Mouse (Mus musculus): ENCODE data around the gene Gli2. TPM values are rescaled to one million over a fixed set of nuclear protein-coding genes. Genes with fewer than 3 reads are reported as not detected.

The Gli2 gene
- polyA plus RNA-seq, 1 experiment from 2014 or later, result 1.1 TPM

DNA sequence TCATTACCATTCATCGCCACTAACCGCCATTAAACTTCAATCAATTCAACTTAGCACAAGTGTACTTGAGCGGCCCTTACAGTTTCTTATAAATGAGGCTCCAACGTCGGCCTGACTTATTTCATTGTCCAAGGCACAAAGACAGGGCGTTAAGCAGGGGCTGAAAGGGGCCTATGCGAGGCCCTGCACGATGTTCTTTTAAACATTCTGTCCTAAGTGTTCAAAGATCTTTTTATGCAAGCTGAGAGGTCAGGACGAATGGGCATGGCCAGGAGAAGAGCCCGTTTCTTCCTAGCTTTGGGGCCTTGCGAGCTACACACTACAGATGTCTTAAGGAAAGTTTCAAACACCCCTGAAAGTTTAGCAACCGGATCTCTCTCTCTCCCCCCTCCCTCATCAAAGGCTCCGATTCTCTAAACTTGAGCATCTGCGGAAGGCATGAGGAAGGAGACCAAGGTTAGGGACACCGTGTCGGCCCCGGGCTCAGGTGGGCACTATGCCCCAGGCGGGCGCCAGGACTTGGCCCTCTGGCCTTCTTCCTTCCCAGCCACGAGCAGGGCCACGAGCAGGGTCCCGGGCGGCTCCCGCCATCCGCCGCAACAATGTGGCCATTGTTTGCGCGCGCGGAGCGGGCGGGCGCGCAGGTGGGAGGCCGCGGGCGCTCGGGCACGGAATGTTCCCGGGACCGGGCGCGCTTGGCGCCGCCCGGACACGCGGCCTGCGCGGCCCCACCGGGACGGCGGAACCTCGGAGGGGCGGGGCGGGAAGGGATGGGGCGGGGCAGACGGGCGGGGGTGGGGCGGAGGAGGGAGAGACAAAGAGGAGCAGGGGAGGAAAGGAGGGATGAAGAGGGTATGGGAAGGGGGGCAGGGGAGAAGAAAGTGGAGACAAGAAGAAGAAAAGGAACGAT, 5.7 kb downstream of the Gli2 start:
- ATAC-seq, result peak; percentile 37
- peak overlapping the region; percentile 68 for H3K9ac ChIP-seq (ENCODE audit: low read depth, low read length)

DNA sequence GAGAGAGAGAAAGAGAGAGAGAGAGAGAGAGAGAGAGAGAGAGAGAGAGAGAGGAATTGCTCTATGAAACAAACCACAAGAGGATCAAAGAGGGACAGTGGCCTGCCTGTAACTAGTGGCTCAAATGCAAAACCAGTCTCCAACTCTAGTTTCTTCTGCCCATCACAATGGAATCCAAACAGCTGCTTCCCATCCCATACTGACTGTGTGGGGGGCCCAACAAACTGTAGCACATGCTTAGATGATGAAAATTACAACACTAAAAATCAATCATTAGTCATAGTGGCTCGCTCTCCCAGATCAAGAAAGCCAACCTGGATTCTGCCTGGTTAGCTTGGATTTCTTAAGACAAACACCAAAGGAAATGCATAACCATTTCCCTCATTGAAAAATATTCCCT, 15.0 kb downstream of the Gli2 start:
- Histone ChIP-seq H3K4me3 (ENCODE audit: low read depth, low read length) (no peak overlapping the region), H3K36me3 (ENCODE audit: control insufficient read depth, insufficient read depth, low read length) (no peaks in the 10 kb centered on the region), H3K9ac (ENCODE audit: low read depth, low read length) (no peak overlapping the region), H3K4me1 (ENCODE audit: control insufficient read depth, insufficient read depth, low read length) (peaks cover 3% of the 10 kb centered on the region; the same call in 1 of the 2 replicates), H3K27ac (ENCODE audit: low read length) (no peak overlapping the region), H3K27me3 (ENCODE audit: control insufficient read depth, insufficient read depth, low read depth, low read length) (no peaks in the 10 kb centered on the region), H3K4me2 (ENCODE audit: low read length) (no peak overlapping the region), H3K9me3 (replicated peaks; ENCODE audit: control insufficient read depth, low read length, poor library complexity, severe bottlenecking) (no peaks in the 10 kb centered on the region)
- WGBS, result 97% methylated on average over 1 of the region's 1 CpGs
- no peak for ATAC-seq

More for the DNA sequence above, 5.7 kb downstream of the Gli2 start:
- H3K36me3 ChIP-seq (ENCODE audit: control insufficient read depth, insufficient read depth, low read length), result no peaks in the 10 kb centered on the region
- peaks cover 3% of the 10 kb centered on the region for H3K27me3 ChIP-seq (ENCODE audit: control insufficient read depth, insufficient read depth, low read depth, low read length)
- H3K4me2 ChIP-seq (ENCODE audit: low read length), result peak overlapping the region; percentile 94
- under 1% methylated on average over 41 of the region's 61 CpGs for WGBS
- peak overlapping the region; percentile 56 for H3K4me3 ChIP-seq (ENCODE audit: low read depth, low read length)
- no peaks in the 10 kb centered on the region for H3K9me3 ChIP-seq (replicated peaks; ENCODE audit: control insufficient read depth, low read length, poor library complexity, severe bottlenecking)
- H3K27ac ChIP-seq (ENCODE audit: low read length), result peak overlapping the region; percentile 71
- H3K4me1 ChIP-seq (ENCODE audit: control insufficient read depth, insufficient read depth, low read length), result peaks cover 29% of the 10 kb centered on the region

DNA sequence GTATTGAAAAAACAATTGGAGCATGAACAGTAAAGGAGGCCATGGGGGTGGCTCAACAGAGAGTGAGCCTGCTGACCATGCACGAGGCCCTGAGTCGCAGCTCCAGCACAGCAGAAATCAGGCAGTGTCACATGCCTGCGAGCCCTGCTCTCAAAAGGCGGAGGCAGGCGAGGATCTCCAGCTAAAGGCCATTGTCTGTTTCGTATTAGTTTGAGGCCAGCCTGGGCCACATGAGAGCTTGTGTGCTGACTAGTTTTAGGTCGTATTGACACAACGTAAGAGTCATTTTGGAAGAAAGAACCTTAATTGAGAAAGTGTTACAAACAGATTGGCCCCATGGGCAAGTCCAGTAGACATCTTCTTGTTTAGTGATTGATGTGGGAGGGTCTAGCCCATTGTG, 17.5 kb downstream of the Gli2 start:
- Histone ChIP-seq H3K4me1 (ENCODE audit: control insufficient read depth, insufficient read depth, low read length) (peaks cover 5% of the 10 kb centered on the region; the same call in 1 of the 2 replicates), H3K27ac (ENCODE audit: low read length) (no peak overlapping the region), H3K9me3 (replicated peaks; ENCODE audit: control insufficient read depth, low read length, poor library complexity, severe bottlenecking) (no peaks in the 10 kb centered on the region), H3K9ac (ENCODE audit: low read depth, low read length) (no peak overlapping the region), H3K27me3 (ENCODE audit: control insufficient read depth, insufficient read depth, low read depth, low read length) (no peaks in the 10 kb centered on the region), H3K4me2 (ENCODE audit: low read length) (no peak overlapping the region), H3K4me3 (ENCODE audit: low read depth, low read length) (no peak overlapping the region), H3K36me3 (ENCODE audit: control insufficient read depth, insufficient read depth, low read length) (no peaks in the 10 kb centered on the region)
- 50% methylated on average over 8 of the region's 8 CpGs for WGBS
- no peak for ATAC-seq

DNA sequence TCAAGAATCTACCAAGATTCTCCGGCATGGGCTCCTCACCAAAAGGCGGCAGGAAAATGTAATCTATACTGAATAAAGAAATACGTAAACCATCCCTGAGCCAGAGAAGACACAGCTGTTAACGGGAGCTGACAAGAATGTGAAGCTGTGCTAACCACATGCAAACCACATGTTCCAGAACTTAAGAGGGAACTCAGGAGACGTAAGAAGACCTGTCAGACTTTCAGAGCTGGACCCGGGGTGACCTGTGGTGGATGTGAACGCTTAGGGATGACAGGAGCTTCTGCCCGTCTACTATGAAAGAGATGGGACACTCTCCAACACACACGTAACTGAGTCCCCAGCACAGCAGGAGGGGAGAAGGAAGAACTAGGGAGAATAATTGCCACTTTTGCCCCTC, 18.1 kb downstream of the Gli2 start:
- H3K27ac ChIP-seq (ENCODE audit: low read length), result no peak overlapping the region; the same call in 1 of the 2 replicates

DNA sequence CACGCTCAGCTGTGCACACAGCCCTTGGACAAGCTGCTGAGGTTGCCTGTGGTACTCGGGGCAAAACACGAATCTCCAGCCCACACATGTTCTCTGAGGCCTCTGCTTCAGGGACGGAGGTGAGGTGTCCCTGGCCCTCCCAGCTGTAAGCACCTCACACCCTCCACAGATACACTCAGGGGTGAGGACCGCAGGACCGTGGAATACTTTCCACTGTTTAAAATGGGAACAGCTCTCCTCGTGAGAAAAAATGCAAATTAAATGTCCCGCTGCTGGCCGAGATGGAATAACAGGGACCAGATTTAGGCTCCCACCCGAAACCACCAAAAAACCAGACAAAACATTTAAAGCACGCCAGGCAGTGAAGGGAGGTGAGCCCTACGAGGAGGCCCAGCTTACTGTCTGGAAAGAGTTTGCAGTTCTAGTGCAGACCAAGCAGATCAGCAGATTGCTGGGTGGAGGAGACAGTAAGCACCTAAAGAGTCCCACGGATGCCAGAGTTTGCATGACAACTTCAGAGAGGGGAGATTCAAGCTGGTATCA, 19.2 kb downstream of the Gli2 start:
- no peaks in the 10 kb centered on the region for H3K36me3 ChIP-seq (ENCODE audit: control insufficient read depth, insufficient read depth, low read length)
- peaks cover 5% of the 10 kb centered on the region; the same call in 1 of the 2 replicates for H3K4me1 ChIP-seq (ENCODE audit: control insufficient read depth, insufficient read depth, low read length)
- 21% methylated on average over 13 of the region's 13 CpGs for WGBS
- H3K27ac ChIP-seq (ENCODE audit: low read length), result peak overlapping the region; percentile 51
- no peak overlapping the region for H3K4me3 ChIP-seq (ENCODE audit: low read depth, low read length)
- no peaks in the 10 kb centered on the region for H3K9me3 ChIP-seq (replicated peaks; ENCODE audit: control insufficient read depth, low read length, poor library complexity, severe bottlenecking)
- H3K4me2 ChIP-seq (ENCODE audit: low read length), result no peak overlapping the region
- H3K9ac ChIP-seq (ENCODE audit: low read depth, low read length), result no peak overlapping the region
- no peaks in the 10 kb centered on the region for H3K27me3 ChIP-seq (ENCODE audit: control insufficient read depth, insufficient read depth, low read depth, low read length)
- ATAC-seq, result no peak

More for the DNA sequence above, 18.1 kb downstream of the Gli2 start:
- no peaks in the 10 kb centered on the region for H3K9me3 ChIP-seq (replicated peaks; ENCODE audit: control insufficient read depth, low read length, poor library complexity, severe bottlenecking)
- no peak overlapping the region for H3K9ac ChIP-seq (ENCODE audit: low read depth, low read length)
- no peak for ATAC-seq
- no peak overlapping the region for H3K4me3 ChIP-seq (ENCODE audit: low read depth, low read length)
- H3K4me2 ChIP-seq (ENCODE audit: low read length), result no peak overlapping the region
- peaks cover 5% of the 10 kb centered on the region; the same call in 1 of the 2 replicates for H3K4me1 ChIP-seq (ENCODE audit: control insufficient read depth, insufficient read depth, low read length)
- H3K27me3 ChIP-seq (ENCODE audit: control insufficient read depth, insufficient read depth, low read depth, low read length), result no peaks in the 10 kb centered on the region
- WGBS, result 58% methylated on average over 9 of the region's 9 CpGs
- no peaks in the 10 kb centered on the region for H3K36me3 ChIP-seq (ENCODE audit: control insufficient read depth, insufficient read depth, low read length)

DNA sequence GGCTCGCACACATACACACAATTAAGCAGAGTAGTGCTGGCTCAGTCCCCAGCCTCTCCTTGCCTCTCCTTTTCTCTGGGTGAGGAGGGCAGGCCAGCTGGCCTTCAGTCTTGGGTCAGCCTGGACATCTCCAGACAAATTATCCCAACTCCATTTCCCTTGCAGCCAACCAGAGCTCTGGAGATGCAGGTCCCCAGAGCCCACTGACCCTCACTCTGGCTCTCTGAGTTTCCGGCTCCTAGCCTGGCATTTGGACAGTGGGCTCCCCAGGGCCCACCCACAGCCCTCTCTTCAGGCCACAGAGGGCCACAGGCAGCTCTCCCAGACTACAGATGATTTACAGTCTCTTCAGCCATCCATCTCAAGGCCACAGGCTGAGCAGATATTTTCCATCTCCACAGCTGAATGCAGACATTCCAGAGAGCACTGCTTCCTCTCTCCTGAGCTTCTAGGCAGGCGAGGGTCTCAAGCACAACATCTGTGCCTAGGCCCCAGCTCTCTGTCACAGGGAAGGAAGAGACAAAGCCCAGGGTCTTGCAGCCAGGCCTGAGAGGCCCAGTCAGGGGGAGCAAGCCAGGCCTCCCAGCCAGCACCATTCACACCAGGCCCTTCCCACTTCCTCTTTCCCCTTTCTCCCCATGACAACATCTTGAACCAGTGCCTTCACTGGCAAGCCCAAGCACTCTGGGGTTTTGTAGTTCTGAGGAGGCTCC, 19.8 kb downstream of the Gli2 start:
- ATAC-seq, result peak; percentile 86
- Histone ChIP-seq H3K27me3 (ENCODE audit: control insufficient read depth, insufficient read depth, low read depth, low read length) (no peaks in the 10 kb centered on the region), H3K9me3 (replicated peaks; ENCODE audit: control insufficient read depth, low read length, poor library complexity, severe bottlenecking) (no peaks in the 10 kb centered on the region), H3K4me2 (ENCODE audit: low read length) (0 out of 2 replicates have a peak overlapping the region, but pooled peaks have one; percentile 2), H3K27ac (ENCODE audit: low read length) (peak overlapping the region; percentile 51), H3K36me3 (ENCODE audit: control insufficient read depth, insufficient read depth, low read length) (no peaks in the 10 kb centered on the region), H3K4me3 (ENCODE audit: low read depth, low read length) (no peak overlapping the region), H3K4me1 (ENCODE audit: control insufficient read depth, insufficient read depth, low read length) (peaks cover 5% of the 10 kb centered on the region; the same call in 1 of the 2 replicates), H3K9ac (ENCODE audit: low read depth, low read length) (no peak overlapping the region; the same call in 1 of the 2 replicates)
- WGBS, result 52% methylated on average over 3 of the region's 3 CpGs

DNA sequence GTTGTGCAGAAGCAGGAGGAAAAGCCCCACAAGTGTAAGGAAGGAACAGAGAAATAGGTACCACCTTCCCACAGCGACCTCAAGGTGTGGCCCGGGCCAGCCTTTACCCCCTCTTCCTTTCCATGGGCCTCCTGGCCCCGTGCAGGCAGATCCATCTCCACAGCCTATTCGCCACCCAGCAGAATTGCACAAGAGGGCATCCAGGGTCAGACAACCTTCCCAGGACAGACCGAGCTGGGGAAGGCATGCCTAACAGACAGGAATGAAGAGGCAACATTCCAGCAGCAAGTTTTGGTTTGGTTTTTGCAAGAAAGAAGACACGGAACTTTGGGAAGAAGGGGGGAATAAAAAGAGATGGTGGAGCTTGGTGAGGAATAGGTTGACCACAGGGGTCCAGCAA, 22.2 kb downstream of the Gli2 start:
- H3K9me3 ChIP-seq (replicated peaks; ENCODE audit: control insufficient read depth, low read length, poor library complexity, severe bottlenecking), result no peaks in the 10 kb centered on the region
- H3K27ac ChIP-seq (ENCODE audit: low read length), result no peak overlapping the region
- peaks cover 5% of the 10 kb centered on the region; the same call in 1 of the 2 replicates for H3K4me1 ChIP-seq (ENCODE audit: control insufficient read depth, insufficient read depth, low read length)
- no peak for ATAC-seq
- H3K9ac ChIP-seq (ENCODE audit: low read depth, low read length), result no peak overlapping the region
- H3K36me3 ChIP-seq (ENCODE audit: control insufficient read depth, insufficient read depth, low read length), result no peaks in the 10 kb centered on the region
- H3K4me3 ChIP-seq (ENCODE audit: low read depth, low read length), result no peak overlapping the region
- no peak overlapping the region for H3K4me2 ChIP-seq (ENCODE audit: low read length)
- H3K27me3 ChIP-seq (ENCODE audit: control insufficient read depth, insufficient read depth, low read depth, low read length), result no peaks in the 10 kb centered on the region
- 89% methylated on average over 6 of the region's 6 CpGs for WGBS

DNA sequence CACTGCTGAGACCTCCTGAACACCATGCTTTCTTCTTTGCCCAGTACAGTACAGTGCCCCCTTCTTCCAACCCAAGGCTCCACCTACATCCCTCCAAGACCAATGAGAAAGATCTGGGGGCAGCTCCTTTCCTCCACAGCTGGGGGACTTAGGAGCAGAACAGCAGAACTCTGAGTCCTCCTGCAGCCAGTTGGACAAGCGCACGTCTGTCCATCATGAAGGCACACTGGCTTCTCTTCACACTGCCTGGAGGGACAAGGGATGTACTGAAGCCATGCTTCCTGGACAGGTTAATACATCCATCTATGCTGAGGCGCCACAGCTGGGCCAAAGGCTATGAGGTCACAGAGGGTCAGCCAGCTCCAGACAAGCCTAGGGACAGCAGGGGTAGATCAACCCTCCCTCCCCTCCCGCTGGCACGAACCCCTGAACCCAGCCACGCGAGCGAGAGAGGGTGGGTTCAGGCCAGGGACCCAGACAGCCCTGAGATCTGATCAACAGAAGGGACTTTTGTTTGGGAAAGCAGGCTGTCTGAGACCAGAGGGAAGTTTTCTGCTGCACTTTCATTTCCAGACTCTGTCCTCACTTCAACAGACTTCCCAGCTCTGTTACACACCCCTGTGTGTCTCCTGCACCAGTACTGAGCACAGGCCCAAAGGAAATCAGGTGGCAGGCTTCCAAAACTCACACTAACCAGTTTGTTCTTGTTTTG, 27.6 kb downstream of the Gli2 start:
- Histone ChIP-seq H3K27me3 (ENCODE audit: control insufficient read depth, insufficient read depth, low read depth, low read length) (no peaks in the 10 kb centered on the region), H3K4me3 (ENCODE audit: low read depth, low read length) (no peak overlapping the region), H3K4me2 (ENCODE audit: low read length) (no peak overlapping the region), H3K9me3 (replicated peaks; ENCODE audit: control insufficient read depth, low read length, poor library complexity, severe bottlenecking) (no peaks in the 10 kb centered on the region), H3K4me1 (ENCODE audit: control insufficient read depth, insufficient read depth, low read length) (no peaks in the 10 kb centered on the region), H3K27ac (ENCODE audit: low read length) (no peak overlapping the region), H3K36me3 (ENCODE audit: control insufficient read depth, insufficient read depth, low read length) (no peaks in the 10 kb centered on the region), H3K9ac (ENCODE audit: low read depth, low read length) (no peak overlapping the region)
- WGBS, result 63% methylated on average over 8 of the region's 8 CpGs
- ATAC-seq, result no peak

Data from midbrain, embryonic 16.5 days (tissue).